Mouse (Mus musculus): Measurements from ENCODE around the gene Vnn3.

DNA sequence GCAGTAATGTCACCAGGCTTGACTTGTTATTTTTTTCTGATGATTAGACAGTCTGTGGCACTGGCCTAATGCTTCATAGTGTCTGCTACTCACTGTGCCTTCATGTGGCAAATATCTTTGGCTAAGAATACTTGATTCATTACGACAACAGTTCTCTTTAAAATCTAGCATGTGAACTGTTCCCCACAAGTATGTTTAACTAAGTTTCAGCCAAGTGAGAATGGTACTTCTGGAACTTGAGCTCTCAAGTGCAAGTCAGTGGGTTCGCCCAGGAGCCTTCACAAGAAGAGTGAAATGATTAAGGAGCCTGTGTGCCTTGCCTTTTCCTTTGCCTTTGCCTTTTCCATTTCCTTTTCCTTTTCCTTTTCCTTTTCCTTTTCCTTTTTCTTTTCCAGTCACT is 834 bp downstream of the Vnn3 start:
- no peak for TF ChIP-seq CTCF (IDR thresholded peaks at IDR 0.05; ENCODE audit: control insufficient read depth, insufficient read depth, insufficient replicate concordance, low read depth, low read length)
- TF ChIP-seq POLR2A (IDR thresholded peaks at IDR 0.05; ENCODE audit: control insufficient read depth, low read depth, low read length) = no peak
